In genomic region chr2:173764629-173765028, GRCm38 (mm10) we compare ENCODE assay signal across 26 mouse cellular contexts. TPM values are rescaled to one million over a fixed set of nuclear protein-coding genes. Genes with fewer than 3 reads are reported as not detected.
DNase-seq lines count a peak whose midpoint lies in the region; ATAC-seq lines count a peak whose summit lies in the region.
"Had no signal": no experiment of that assay in that cellular context is flagged by ENCODE, and none has a peak within 500 bp of the region (broad histone marks: within the 10 kb centered on the region; RNA-seq: fewer than 3 reads in every experiment).

No protein-coding gene starts in this region.

- H3K27ac ChIP-seq in kidney, embryonic 15.5 days = no peak overlapping the region
- peak overlapping the region; percentile 55 for H3K27ac ChIP-seq in hindbrain, embryonic 12.5 days
- peak overlapping the region; percentile 33 for H3K27ac ChIP-seq in hindbrain, embryonic 14.5 days
- 0 out of 2 replicates have a peak overlapping the region, but pooled peaks have one; percentile 3 for H3K27ac ChIP-seq in neural tube, embryonic 12.5 days
- H3K27ac ChIP-seq in forebrain, embryonic 15.5 days (replicated peaks) = no peak overlapping the region
- H3K27ac ChIP-seq: gastrocnemius, adult 2 months; liver, embryonic 15.5 days; lung, embryonic 15.5 days had no signal

- peaks cover 46% of the 10 kb centered on the region for H3K4me1 ChIP-seq in kidney, embryonic 15.5 days
- peaks cover 58% of the 10 kb centered on the region for H3K4me1 ChIP-seq in hindbrain, embryonic 12.5 days
- H3K4me1 ChIP-seq in hindbrain, embryonic 14.5 days (replicated peaks; ENCODE audit: control insufficient read depth, insufficient read depth, low read length) = peaks cover 45% of the 10 kb centered on the region
- H3K4me1 ChIP-seq in neural tube, embryonic 12.5 days = peaks cover 65% of the 10 kb centered on the region
- peaks cover 27% of the 10 kb centered on the region for H3K4me1 ChIP-seq in forebrain, embryonic 15.5 days

- H3K36me3 ChIP-seq in kidney, embryonic 15.5 days = peaks cover 21% of the 10 kb centered on the region
- H3K36me3 ChIP-seq in hindbrain, embryonic 12.5 days = 0 out of 2 replicates have a peak, but pooled peaks cover 7% of the 10 kb centered on the region
- no peaks in the 10 kb centered on the region for H3K36me3 ChIP-seq in hindbrain, embryonic 14.5 days (replicated peaks; ENCODE audit: control insufficient read depth, insufficient read depth)
- H3K36me3 ChIP-seq in neural tube, embryonic 12.5 days = no peaks in the 10 kb centered on the region; the same call in 1 of the 2 replicates
- no peaks in the 10 kb centered on the region for H3K36me3 ChIP-seq in forebrain, embryonic 15.5 days
- H3K36me3 ChIP-seq: lung, embryonic 15.5 days had no signal

- no peak overlapping the region for H3K4me2 ChIP-seq in kidney, embryonic 15.5 days
- no peak overlapping the region for H3K4me2 ChIP-seq in hindbrain, embryonic 12.5 days (replicated peaks)
- H3K4me2 ChIP-seq in hindbrain, embryonic 14.5 days (replicated peaks) = no peak overlapping the region
- peak overlapping the region; percentile 5; the same call in 1 of the 2 replicates for H3K4me2 ChIP-seq in neural tube, embryonic 12.5 days (replicated peaks)
- no peak overlapping the region for H3K4me2 ChIP-seq in forebrain, embryonic 15.5 days (replicated peaks)
- H3K4me2 ChIP-seq: forebrain, embryonic 13.5 days; heart, embryonic 12.5 days; liver, embryonic 15.5 days; lung, embryonic 15.5 days had no signal

- H3K9ac ChIP-seq in kidney, embryonic 15.5 days = no peak overlapping the region
- no peak overlapping the region for H3K9ac ChIP-seq in hindbrain, embryonic 12.5 days
- no peak overlapping the region for H3K9ac ChIP-seq in hindbrain, embryonic 14.5 days
- H3K9ac ChIP-seq in neural tube, embryonic 12.5 days = 0 out of 2 replicates have a peak overlapping the region, but pooled peaks have one; percentile 27
- no peak overlapping the region for H3K9ac ChIP-seq in forebrain, embryonic 15.5 days (replicated peaks)
- H3K9ac ChIP-seq: forebrain, embryonic 13.5 days; heart, embryonic 12.5 days; liver, embryonic 15.5 days; lung, embryonic 15.5 days had no signal

- no peak overlapping the region for H3K4me3 ChIP-seq in kidney, embryonic 15.5 days (replicated peaks)
- no peak overlapping the region for H3K4me3 ChIP-seq in hindbrain, embryonic 12.5 days
- H3K4me3 ChIP-seq in hindbrain, embryonic 14.5 days (replicated peaks; ENCODE audit: low read length) = no peak overlapping the region
- no peak overlapping the region for H3K4me3 ChIP-seq in neural tube, embryonic 12.5 days
- H3K4me3 ChIP-seq in forebrain, embryonic 15.5 days = no peak overlapping the region
- H3K4me3 ChIP-seq: forebrain, embryonic 13.5 days; gastrocnemius, adult 2 months; heart, embryonic 12.5 days; liver, embryonic 15.5 days; lung, embryonic 15.5 days had no signal

- no peak for DNase-seq in kidney, adult 11 months
- no peak for DNase-seq in hindbrain, embryonic 14.5 days (ENCODE audit: low spot score)
- DNase-seq in heart, adult 9 months (ENCODE audit: low spot score in 2 of 2) = no peak
- DNase-seq: adrenal gland, adult 2 months; cerebellum, adult 11 months; cerebellum, postnatal 10 days; gastrocnemius, adult 2 months; heart, postnatal 10 days; kidney, adult 18-20 months; kidney, postnatal 36 days; layer of hippocampus, postnatal 36 days; lung, postnatal 36 days had no signal

- 31% methylated on average over 3 of the region's 3 CpGs for WGBS in kidney, embryonic 15.5 days
- 43% methylated on average over 3 of the region's 3 CpGs for WGBS in hindbrain, embryonic 12.5 days
- WGBS in hindbrain, embryonic 14.5 days = 30% methylated on average over 3 of the region's 3 CpGs
- 26% methylated on average over 3 of the region's 3 CpGs for WGBS in neural tube, embryonic 12.5 days
- WGBS in forebrain, embryonic 15.5 days = 61% methylated on average over 3 of the region's 3 CpGs

- peak; percentile 38; the same call in 1 of the 2 replicates for ATAC-seq in kidney, embryonic 15.5 days (replicated peaks; ENCODE audit: low FRiP score)
- ATAC-seq in hindbrain, embryonic 12.5 days (ENCODE audit: low FRiP score) = peak; percentile 77
- ATAC-seq in hindbrain, embryonic 14.5 days (ENCODE audit: low FRiP score) = peak; percentile 47; the same call in 1 of the 2 replicates
- ATAC-seq in neural tube, embryonic 12.5 days (ENCODE audit: low FRiP score, low read depth) = peak; percentile 64
- no peak for ATAC-seq in forebrain, embryonic 15.5 days (replicated peaks)
- ATAC-seq: forebrain, embryonic 13.5 days had no signal

- H3K9me3 ChIP-seq in kidney, embryonic 15.5 days (replicated peaks) = no peaks in the 10 kb centered on the region
- no peaks in the 10 kb centered on the region for H3K9me3 ChIP-seq in hindbrain, embryonic 12.5 days (replicated peaks)
- no peaks in the 10 kb centered on the region for H3K9me3 ChIP-seq in hindbrain, embryonic 14.5 days (ENCODE audit: control insufficient read depth, low read length)
- no peaks in the 10 kb centered on the region for H3K9me3 ChIP-seq in neural tube, embryonic 12.5 days
- H3K9me3 ChIP-seq in forebrain, embryonic 15.5 days = no peaks in the 10 kb centered on the region
- H3K9me3 ChIP-seq: forebrain, embryonic 13.5 days; heart, embryonic 12.5 days; liver, embryonic 15.5 days; lung, embryonic 15.5 days had no signal

- H3K27me3 ChIP-seq in kidney, embryonic 15.5 days = no peaks in the 10 kb centered on the region
- H3K27me3 ChIP-seq in hindbrain, embryonic 12.5 days = no peaks in the 10 kb centered on the region
- no peaks in the 10 kb centered on the region for H3K27me3 ChIP-seq in hindbrain, embryonic 14.5 days (ENCODE audit: control insufficient read depth, insufficient read depth, low read length)
- H3K27me3 ChIP-seq in neural tube, embryonic 12.5 days (replicated peaks) = no peaks in the 10 kb centered on the region
- no peaks in the 10 kb centered on the region for H3K27me3 ChIP-seq in forebrain, embryonic 15.5 days
- H3K27me3 ChIP-seq: forebrain, embryonic 13.5 days; heart, embryonic 12.5 days; liver, embryonic 15.5 days; lung, embryonic 15.5 days had no signal

RNA-seq across cellular contexts. Expression of gene Vapb, which starts 27.3 kb away (rescaled TPM):
- polyA plus RNA-seq in kidney, embryonic 15.5 days (2015; fragmentation: Nextera tagmentation; extraction: Ambion mirVana) = 14.0 and 17.9 TPM in 2 replicates
- 10.7 and 14.2 TPM in 2 replicates for polyA plus RNA-seq in hindbrain, embryonic 12.5 days (2016; fragmentation: Nextera tagmentation; extraction: Ambion mirVana)
- 14.1 and 19.1 TPM in 2 replicates for polyA plus RNA-seq in hindbrain, embryonic 14.5 days (2014; fragmentation: Nextera tagmentation; extraction: Ambion mirVana)
- 15.7 and 19.1 TPM in 2 replicates for polyA plus RNA-seq in neural tube, embryonic 12.5 days (2016; fragmentation: Nextera tagmentation; extraction: Ambion mirVana)
- polyA plus RNA-seq in forebrain, embryonic 15.5 days (2015; fragmentation: Nextera tagmentation; extraction: Ambion mirVana) = 8.7 and 15.7 TPM in 2 replicates

RNA-seq across cellular contexts. Expression of gene 1700010B08Rik, which starts 45.4 kb away (rescaled TPM):
- polyA plus RNA-seq in kidney, embryonic 15.5 days (2015; fragmentation: Nextera tagmentation; extraction: Ambion mirVana) = not detected in 2 replicates
- not detected in 2 replicates for polyA plus RNA-seq in hindbrain, embryonic 12.5 days (2016; fragmentation: Nextera tagmentation; extraction: Ambion mirVana)
- polyA plus RNA-seq in hindbrain, embryonic 14.5 days (2014; fragmentation: Nextera tagmentation; extraction: Ambion mirVana) = not detected in 2 replicates
- not detected in 2 replicates for polyA plus RNA-seq in neural tube, embryonic 12.5 days (2016; fragmentation: Nextera tagmentation; extraction: Ambion mirVana)
- polyA plus RNA-seq in forebrain, embryonic 15.5 days (2015; fragmentation: Nextera tagmentation; extraction: Ambion mirVana) = not detected in 2 replicates
- polyA plus RNA-seq: adrenal gland, adult 2 months; C2C12; cortical plate, adult 2 months; embryonic facial prominence, embryonic 14.5 days; forebrain, embryonic 13.5 days; frontal cortex, adult 2 months; heart, embryonic 12.5 days; limb, embryonic 14.5 days; liver, embryonic 15.5 days; lung, embryonic 15.5 days; urinary bladder, adult 2 months had no signal

Comparison
In these comparisons a context has a peak if more than half of its experiments do, and no peak if none do; other contexts are left out.
1. H3K27ac ChIP-seq: peak in hindbrain, embryonic 12.5 days (single experiment), hindbrain, embryonic 14.5 days (single experiment) and neural tube, embryonic 12.5 days (single experiment); none in kidney, embryonic 15.5 days (single experiment) and forebrain, embryonic 15.5 days (single experiment).